ENCODE assay signal across 11 mouse cellular contexts in genomic region chr16:16664516-16664915, GRCm38 (mm10). TPM values are rescaled to one million over a fixed set of nuclear protein-coding genes. Genes with fewer than 3 reads are reported as not detected.
"Had no signal": no experiment of that assay in that cellular context is flagged by ENCODE, and none has a peak within 500 bp of the region (broad histone marks: within the 10 kb centered on the region; RNA-seq: fewer than 3 reads in every experiment).

No protein-coding gene starts in this region.

RNA-seq across cellular contexts. Expression of gene Olfr19, which starts 11.7 kb away (rescaled TPM):
- total RNA-seq: left cerebral cortex, postnatal 10 days; left cerebral cortex, postnatal 14 days; left cerebral cortex, postnatal 25 days; left cerebral cortex, postnatal 36 days; left cerebral cortex, postnatal 4 days; liver, adult 2 months; megakaryocyte progenitor cell, adult 5-6 weeks; megakaryocyte, adult 5-6 weeks; megakaryocyte-erythroid progenitor cell, adult 5-6 weeks; midbrain, postnatal 0 days; monocyte, adult 5-6 weeks had no signal
